Mouse (Mus musculus): ENCODE measurements at regions not wholly inside any gene's neighbourhood (a gene's known extent, or its start where the extent isn't known, plus 50 kb on each side); places are given as distances from the start of the nearest gene placed in this dataset.

DNA sequence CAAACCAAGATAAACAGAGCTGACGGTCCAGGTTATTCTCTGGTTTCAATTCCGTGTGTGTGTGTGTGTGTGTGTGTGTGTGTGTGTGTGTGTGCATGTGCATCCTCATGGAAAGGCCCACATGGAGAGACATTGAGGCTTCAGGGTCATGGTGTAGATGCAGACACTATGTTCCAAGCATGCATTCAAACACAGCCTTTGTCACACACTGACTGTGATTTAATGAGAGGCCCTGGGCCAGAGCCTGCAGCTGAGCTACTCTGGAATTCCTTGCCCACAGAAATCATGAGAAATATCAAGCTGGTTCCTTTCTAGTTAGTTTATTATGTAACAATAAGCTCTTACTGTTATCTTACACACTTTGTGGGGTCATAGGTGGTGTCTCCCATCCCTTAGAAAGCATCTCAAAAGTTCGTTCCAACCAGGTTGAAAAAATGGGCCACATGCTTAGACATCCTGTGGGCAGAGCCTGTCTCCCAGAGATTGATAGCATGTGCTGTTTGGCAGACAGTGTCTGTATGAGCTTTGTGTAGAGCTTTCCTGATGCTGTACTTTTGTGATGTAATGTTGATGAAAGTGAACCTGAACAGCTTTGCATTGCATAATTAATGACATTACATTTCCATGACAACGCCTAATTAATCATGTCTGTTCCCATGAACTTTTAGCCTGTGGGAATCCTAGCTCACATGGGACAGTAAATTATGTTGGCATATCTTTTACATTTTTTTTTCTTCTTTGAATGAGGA is 62.8 kb upstream of the Tpm1 start:
- H3K4me3 ChIP-seq = no peak overlapping the region
- ATAC-seq (ENCODE audit: low FRiP score) = no peak
- H3K4me1 ChIP-seq = peaks cover 10% of the 10 kb centered on the region; the same call in 1 of the 2 replicates
- H3K36me3 ChIP-seq = no peaks in the 10 kb centered on the region
- H3K9me3 ChIP-seq (replicated peaks) = no peaks in the 10 kb centered on the region
- no peak overlapping the region for H3K4me2 ChIP-seq (replicated peaks)
- H3K27ac ChIP-seq = peak overlapping the region; percentile 46
- no peak overlapping the region for H3K9ac ChIP-seq
- H3K27me3 ChIP-seq = no peaks in the 10 kb centered on the region
- 75% methylated on average over 4 of the region's 4 CpGs for WGBS

DNA sequence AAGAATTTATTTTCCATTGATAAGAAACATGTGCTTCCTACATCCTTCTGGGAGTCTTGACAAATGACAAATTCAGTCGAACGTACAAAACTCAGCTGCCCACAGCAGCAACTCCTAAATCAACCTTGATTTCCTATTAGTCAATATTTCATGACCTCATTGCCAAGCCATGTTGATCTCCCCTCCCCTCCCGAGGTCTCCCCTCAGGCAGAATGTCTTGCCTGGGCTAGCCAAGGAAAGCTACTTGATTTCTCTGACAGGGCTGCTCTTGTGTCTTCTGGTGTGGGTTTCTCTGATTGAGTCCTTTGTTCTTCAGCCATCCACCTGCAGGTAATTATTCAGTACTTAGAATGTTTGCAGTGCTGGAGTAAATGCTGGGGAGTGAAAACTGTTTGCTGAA is 58.7 kb upstream of the Tpm1 start:
- Histone ChIP-seq H3K36me3 (no peaks in the 10 kb centered on the region), H3K4me1 (peaks cover 17% of the 10 kb centered on the region), H3K27me3 (no peaks in the 10 kb centered on the region), H3K4me3 (no peak overlapping the region), H3K4me2 (replicated peaks) (no peak overlapping the region), H3K27ac (no peak overlapping the region), H3K9ac (no peak overlapping the region), H3K9me3 (replicated peaks) (no peaks in the 10 kb centered on the region)
- WGBS = 57% methylated on average over 3 of the region's 3 CpGs
- no peak for ATAC-seq (ENCODE audit: low FRiP score)

DNA sequence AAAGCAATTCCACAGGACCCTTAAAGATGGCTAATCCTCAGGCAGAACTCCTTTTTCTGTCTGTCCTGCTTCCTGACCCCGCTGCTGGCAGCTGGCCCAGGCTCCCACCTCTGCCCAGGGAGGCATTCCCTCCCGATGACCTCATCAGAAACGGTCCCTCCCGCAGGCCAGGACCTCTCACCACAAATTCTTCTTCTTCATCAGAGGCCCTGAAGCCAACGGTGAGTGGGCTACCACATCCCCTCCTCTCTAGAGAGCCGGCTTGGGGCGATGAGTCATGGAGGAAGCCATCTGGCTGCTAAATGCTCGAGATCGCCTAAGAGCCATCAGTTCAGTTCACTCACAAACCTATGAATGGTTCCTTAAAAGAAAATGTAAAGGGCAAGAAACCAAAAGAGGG is 56.7 kb upstream of the Tpm1 start:
- Histone ChIP-seq H3K27me3 (no peaks in the 10 kb centered on the region), H3K4me3 (no peak overlapping the region), H3K4me2 (replicated peaks) (no peak overlapping the region), H3K36me3 (no peaks in the 10 kb centered on the region), H3K9ac (no peak overlapping the region), H3K9me3 (replicated peaks) (no peaks in the 10 kb centered on the region), H3K27ac (no peak overlapping the region), H3K4me1 (peaks cover 7% of the 10 kb centered on the region)
- WGBS = 42% methylated on average over 9 of the region's 9 CpGs
- ATAC-seq (ENCODE audit: low FRiP score) = no peak

DNA sequence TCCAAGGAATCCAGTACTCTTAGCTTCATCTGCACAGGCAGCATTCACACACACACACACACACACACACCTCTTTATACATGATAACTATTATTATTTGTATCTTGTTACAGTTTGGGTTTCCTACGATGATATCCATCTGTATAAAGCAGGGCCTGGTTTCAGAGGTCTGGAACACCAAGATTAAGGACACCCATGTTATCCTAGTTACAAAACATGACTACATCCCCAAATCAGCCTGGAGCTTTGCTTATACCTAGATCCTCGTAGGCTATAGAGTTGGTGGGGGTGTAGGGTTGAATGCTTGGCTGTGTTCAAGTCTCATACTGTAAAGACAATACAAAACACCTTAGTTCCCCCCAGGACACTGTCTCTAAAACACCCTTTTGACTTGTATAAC is 56.0 kb upstream of the Tpm1 start:
- WGBS = 80% methylated on average over 2 of the region's 2 CpGs
- H3K9ac ChIP-seq = no peak overlapping the region
- peaks cover 7% of the 10 kb centered on the region for H3K4me1 ChIP-seq
- H3K36me3 ChIP-seq = no peaks in the 10 kb centered on the region
- no peak overlapping the region for H3K4me3 ChIP-seq
- H3K4me2 ChIP-seq (replicated peaks) = no peak overlapping the region
- H3K9me3 ChIP-seq (replicated peaks) = no peaks in the 10 kb centered on the region
- H3K27me3 ChIP-seq = no peaks in the 10 kb centered on the region
- H3K27ac ChIP-seq = no peak overlapping the region
- no peak for ATAC-seq (ENCODE audit: low FRiP score)

- Histone ChIP-seq H3K4me2 (replicated peaks) (no peak overlapping the region), H3K9me3 (replicated peaks) (no peaks in the 10 kb centered on the region), H3K4me1 (peaks cover 7% of the 10 kb centered on the region), H3K36me3 (no peaks in the 10 kb centered on the region), H3K4me3 (no peak overlapping the region), H3K27me3 (no peaks in the 10 kb centered on the region), H3K27ac (no peak overlapping the region), H3K9ac (no peak overlapping the region)
- no peak for ATAC-seq (ENCODE audit: low FRiP score)
- 85% methylated on average over 4 of the region's 4 CpGs for WGBS
Observed at GRCm38 (mm10) chr9:67104616-67105015, 55.4 kb upstream of the Tpm1 start.

GRCm38 (mm10) chr9:67102578-67102977 is 53.4 kb upstream of the Tpm1 start:
- peak overlapping the region; percentile 48; the same call in 1 of the 2 replicates for H3K27ac ChIP-seq
- H3K36me3 ChIP-seq = no peaks in the 10 kb centered on the region
- H3K9me3 ChIP-seq (replicated peaks) = no peaks in the 10 kb centered on the region
- H3K4me1 ChIP-seq = peaks cover 7% of the 10 kb centered on the region
- H3K4me2 ChIP-seq (replicated peaks) = no peak overlapping the region
- WGBS = 73% methylated on average over 6 of the region's 6 CpGs
- ATAC-seq (ENCODE audit: low FRiP score) = no peak
- H3K9ac ChIP-seq = no peak overlapping the region
- no peaks in the 10 kb centered on the region for H3K27me3 ChIP-seq
- H3K4me3 ChIP-seq = no peak overlapping the region

GRCm38 (mm10) chr9:67099471-67099870 is 50.3 kb upstream of the Tpm1 start:
- no peak overlapping the region for H3K9ac ChIP-seq
- ATAC-seq (ENCODE audit: low FRiP score) = no peak
- 54% methylated on average over 6 of the region's 6 CpGs for WGBS
- H3K9me3 ChIP-seq (replicated peaks) = no peaks in the 10 kb centered on the region
- H3K36me3 ChIP-seq = no peaks in the 10 kb centered on the region
- H3K27me3 ChIP-seq = no peaks in the 10 kb centered on the region
- H3K4me1 ChIP-seq = no peaks in the 10 kb centered on the region
- H3K4me3 ChIP-seq = no peak overlapping the region
- H3K4me2 ChIP-seq (replicated peaks) = no peak overlapping the region
- no peak overlapping the region for H3K27ac ChIP-seq

Measured in hindbrain, embryonic 12.5 days (tissue).